Mouse (Mus musculus): ENCODE results near the gene Pygm.
A peak's percentile ranks its signal among the peaks of the same experiment; 100 is the strongest.

The Pygm gene

DNA sequence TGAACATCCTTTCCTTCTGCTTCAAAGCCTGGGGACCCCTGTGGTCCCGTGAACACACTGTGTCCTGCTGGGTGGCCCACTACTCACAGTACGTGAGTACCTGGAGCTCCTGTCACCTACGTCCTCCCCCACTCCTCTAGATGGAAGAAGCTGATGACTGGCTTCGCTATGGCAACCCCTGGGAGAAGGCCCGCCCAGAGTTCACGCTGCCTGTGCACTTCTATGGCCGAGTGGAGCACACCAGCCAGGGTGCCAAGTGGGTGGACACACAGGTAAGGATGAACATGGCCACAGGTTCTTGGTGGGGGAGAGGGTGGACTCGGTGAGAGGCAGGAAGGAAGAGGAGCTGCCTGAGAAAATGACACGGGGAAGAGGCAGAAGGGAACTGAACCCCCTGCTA lies 2.0 kb downstream of the Pygm start:
- peak in 1 of 2 experiments; percentile 9 for DNase-seq

DNA sequence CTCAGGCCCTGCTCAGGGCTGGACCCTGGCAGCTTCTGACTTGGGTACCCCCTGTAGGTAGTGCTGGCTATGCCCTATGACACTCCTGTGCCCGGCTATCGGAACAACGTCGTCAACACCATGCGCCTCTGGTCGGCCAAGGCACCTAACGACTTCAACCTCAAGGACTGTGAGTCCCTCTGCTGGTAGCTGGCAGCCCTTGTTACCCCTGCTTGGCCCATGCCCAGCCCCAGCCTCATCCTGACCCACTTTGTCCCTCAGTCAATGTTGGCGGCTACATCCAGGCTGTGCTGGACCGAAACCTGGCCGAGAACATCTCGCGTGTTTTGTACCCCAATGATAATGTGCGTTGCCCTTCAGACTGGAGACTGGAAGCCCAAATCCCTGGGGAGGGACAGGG lies 3.8 kb downstream of the Pygm start:
- peak; percentile 62 to 71 for DNase-seq

DNA sequence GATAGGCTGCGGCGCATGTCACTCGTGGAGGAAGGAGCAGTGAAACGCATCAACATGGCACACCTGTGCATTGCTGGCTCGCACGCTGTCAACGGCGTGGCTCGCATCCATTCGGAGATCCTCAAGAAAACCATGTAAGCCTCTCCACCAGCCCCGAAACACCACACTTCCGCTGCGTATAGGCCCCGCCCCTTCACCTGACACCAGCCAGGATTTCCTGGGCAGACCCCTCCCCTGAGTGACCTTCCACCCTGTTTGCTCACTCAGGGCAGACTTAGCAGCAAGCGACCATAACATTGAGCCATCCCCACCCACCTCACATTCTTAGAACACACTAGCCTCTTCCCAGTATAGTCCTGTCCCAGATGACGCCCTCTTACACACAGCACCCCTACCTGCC lies 5.6 kb downstream of the Pygm start:
- DNase-seq, result peak in 1 of 2 experiments; percentile 12

DNA sequence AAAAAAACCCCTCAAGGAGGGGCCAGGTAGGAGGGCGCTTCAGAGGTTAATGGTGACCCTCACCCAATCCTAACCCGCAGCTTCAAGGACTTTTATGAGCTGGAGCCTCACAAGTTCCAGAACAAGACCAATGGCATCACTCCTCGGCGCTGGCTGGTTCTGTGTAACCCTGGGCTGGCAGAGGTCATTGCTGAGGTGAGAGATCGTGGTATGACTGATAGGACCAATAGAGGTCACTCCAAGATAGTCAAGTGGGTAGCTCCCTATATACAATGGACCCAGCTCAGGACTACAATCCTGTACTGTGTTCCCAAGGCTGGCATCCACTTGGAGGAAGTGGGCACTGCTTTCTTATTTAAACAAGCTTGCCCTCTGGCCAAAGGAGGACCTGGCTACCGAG lies 6.1 kb downstream of the Pygm start:
- DNase-seq, result no peak

DNA sequence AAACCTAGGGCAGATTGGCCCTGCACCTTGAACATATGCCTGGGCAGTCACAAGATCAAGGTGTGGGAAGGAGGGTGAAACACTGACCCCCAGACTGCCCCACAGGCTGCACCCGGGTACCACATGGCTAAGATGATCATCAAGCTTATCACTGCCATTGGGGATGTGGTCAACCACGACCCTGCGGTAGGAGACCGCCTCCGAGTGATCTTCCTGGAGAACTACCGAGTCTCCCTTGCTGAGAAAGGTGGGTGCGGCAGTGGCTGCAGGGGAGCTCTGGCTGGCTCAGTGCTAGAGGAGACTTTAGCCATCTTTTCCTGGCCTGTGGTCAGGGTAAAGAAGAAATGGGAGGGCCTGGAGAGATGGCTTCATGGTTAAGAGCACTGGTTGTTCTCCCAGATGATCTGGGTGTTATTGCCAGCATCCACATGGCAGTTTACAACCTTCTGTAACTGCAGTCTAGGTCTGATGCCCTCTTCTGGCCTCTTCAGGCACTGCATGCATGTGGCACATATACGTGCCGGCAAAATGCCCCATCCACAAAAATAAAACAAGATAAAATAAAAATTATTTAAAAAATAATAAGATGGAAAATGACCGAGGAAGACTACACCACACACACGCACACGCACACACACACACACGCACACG lies 8.7 kb downstream of the Pygm start:
- DNase-seq, result peak in 1 of 2 experiments; percentile 10

DNA sequence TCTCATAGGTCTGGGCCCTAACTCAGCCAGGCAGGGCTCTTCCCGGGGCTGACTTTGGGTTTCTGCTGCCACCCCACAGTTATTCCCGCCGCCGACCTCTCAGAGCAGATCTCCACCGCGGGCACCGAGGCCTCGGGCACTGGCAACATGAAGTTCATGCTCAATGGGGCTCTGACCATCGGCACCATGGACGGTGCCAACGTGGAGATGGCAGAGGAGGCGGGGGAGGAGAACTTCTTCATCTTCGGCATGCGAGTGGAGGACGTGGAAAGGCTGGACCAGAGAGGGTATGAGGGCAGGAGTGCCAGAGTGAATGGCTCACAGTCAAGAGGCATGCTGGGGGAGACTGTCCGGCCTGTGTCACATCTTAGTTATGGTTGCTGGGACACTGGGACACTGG lies 9.4 kb downstream of the Pygm start:
- DNase-seq, result peak in 1 of 2 experiments; percentile 4

DNA sequence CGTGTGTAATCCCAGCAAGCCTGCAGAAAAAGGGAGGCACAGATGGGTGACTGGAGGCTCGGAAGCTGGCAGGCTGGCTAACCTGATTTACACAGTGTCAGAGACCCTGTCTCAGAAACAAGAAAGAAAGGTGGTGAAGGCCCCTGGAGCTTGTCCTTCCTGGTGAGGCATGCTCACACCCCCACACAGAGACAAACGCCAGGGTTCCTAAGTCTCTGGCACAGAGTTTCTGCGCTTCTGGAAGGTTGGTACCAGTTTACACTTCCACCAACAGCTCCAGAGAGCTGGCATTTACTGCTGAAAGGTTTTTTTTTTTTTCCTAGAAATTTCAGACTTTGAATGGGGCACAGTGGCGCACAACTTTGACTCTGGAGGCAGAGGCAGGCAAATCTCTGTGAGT lies 12.0 kb downstream of the Pygm start:
- DNase-seq, result peak in 1 of 2 experiments; percentile 5

DNA sequence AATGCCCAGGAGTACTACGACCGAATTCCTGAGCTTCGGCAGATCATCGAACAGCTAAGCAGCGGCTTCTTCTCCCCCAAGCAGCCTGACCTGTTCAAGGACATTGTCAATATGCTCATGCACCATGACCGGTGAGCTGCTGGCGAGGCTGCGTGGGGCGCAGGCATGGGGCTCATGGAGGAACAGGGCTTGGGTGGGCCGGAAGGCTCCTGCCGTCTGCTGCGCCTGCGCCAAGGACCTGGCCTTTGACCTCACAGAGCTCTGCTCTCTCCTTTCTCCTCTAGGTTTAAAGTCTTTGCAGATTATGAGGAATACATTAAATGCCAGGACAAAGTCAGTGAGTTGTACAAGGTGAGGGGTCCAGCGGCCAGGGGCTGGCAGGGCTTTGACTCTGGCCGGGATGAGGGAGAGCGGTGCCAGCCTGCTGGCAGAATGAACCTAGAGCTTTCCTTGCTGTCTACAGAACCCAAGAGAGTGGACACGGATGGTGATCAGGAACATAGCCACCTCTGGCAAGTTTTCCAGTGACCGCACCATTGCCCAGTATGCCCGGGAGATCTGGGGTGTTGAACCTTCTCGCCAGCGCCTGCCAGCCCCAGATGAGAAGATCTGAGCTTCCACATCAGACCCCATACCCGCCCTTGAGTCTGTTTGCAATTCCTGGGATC lies 13.5 kb downstream of the Pygm start:
- DNase-seq, result no peak

DNA sequence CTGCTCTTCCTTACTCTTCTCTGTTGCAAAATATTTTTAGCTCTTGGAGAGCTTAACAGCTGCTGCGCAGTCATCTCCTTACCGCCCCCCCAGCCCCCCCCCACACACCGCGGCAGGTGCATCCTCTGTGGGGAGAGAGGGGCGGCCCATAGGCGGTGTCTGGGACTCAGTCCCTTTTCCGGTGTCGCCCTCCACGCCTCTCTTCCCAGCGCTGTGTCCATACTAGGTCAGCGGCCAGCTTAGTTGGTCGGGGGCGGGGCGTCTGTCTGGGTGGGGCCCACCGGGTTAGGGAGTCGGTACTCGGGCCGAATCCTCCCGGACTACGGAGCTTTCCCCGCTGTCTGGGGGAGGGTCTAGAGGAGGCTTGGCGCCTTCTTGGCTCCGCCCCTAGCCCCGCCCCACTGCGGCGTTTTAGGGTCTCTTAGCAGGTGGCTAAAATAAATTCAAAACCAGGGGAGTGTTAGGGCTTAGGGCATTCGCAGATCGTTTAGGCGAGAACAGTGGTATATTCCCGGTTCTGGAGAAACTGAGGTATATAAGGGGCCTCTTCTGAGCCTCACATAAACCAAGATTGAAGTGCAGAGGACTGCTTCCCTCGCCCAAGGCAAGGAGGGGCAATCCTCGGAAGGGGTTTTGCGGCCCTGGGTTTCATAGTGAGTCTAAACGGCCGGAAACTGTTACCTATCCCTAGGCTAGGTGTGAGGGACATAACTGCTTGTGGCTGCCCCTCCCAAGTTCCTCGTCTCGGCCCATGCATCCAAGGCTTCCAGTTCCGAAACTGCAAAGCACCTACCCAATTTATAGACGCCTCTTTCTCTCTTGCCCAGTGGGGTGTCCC lies 14.5 kb downstream of the Pygm start:
- DNase-seq, result peak in 1 of 2 experiments; percentile 67

DNA sequence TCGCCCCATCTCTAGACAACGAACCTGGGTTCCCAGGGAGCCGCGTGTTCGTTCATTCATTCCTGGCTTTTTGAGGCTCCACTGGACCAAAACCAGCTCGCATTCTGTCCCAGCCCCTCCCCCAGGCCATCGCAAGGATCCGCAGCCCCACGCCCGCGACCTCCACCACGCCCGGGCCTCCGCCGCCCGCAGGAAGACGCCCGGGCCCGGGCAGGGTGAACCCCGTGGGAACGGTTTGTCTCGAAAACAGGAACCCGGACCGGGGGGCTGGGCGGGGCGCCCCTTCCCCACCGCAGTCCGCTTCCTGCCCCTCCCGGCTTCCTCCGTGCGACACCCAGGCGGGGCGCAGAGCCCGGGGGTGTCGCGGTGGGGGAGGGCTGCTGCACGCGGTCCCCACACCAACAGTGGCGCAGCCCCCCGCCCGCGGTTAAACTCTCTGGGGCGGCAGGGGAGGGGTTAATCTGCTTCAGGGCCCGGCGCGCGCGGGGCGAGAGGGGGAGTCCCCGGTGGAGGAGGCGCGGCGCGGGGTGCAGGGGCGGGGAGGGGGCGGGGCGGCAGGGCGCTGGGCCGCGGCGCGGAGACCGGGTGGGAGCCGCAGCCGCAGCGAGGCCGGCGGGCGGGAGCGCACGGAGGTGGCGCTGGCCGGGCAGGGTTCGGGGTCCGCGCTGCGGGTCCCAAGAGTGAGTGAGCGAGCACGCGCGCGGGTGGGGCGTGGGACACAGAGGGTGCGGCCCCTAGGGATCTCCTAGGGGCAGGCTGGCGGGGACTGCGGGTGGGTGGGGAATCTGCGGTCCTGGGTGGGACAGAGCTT lies 15.3 kb downstream of the Pygm start, which contains the start of gene Rasgrp2:
Gene Rasgrp2, plus strand, starts transcription at position 56 of the 811 bp plus-strand sequence.
- no peak for DNase-seq

DNA sequence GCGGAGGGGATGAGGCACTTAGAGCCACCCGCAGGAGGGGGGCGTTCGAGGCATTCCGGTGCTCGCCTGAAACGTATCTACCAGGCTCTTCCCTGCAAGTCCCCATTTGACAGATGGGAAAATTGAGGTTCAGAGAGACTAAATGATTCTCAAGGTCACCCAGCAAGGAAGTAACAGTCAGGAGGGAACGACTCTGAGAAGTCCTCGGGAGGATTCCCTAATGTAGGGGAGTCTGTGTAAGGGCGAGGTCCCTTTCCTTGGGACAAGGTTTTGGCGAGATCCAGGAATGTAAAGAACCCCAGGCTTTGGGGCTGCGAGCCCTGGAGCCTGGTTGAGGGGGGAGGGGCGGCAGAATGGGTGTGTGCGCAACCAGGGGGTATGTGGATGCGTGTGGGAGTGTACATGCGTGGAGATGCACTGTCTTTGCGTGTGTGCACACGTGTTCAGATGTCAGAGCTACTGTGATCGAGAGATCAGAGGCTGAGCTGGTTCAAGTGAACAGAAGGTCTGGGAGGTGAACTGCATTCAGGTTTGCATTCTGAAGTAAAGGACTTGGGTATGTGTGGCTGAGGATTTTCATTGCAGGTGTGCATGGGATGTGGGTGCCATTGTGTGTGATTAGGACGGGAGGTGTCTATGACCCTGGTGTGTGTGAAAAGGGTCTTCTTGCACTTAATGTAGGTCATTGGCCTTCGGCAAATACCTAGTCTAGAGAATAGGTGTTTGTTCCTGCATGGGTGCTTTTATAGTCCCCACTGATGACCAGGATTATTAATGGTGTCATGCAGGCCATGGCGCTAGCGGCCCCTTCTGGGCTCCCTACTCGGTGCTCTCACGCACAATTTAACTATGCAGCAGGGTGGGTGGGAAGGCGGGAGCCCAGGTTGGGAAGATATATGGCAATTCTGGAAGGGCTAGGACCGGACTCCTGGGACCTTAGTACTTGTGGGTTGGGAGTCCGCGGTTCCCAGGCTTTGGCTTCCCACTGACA lies 16.2 kb downstream of the Pygm start:
- no peak for DNase-seq

DNA sequence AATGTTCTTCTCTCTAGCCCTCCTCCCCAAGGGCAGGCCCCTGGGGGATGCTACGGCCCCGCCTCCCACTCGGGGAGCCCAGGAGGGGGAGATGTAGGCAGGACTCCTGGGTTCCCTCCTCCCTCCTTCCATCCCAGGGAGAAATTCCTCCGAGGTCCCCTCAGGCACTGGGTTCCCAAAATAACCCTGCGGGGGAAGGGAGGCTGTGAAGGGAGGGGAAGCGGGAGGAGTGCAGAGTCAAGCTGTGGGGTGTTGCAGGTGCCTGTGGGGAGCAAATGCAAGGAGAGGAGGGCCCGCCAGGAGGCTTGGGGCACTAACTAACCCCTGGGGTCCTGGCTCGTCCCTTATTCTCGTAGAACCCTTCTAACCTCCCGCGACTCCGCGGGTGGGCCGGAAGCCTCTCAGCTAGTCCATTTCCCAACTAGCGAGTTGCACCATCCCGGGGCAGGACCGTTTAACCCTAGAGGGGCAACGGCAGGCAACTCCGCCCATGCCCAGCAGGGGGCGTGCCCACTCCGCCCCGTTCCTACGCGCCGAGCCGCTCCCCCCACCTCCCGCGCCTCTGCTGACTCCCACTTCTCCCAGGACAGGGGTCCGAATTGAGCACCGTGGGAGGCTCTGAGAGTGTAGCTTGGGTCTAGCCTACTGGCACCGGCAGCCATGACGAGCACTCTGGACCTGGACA lies 17.1 kb downstream of the Pygm start:
- peak; percentile 67 to 71 for DNase-seq

DNA sequence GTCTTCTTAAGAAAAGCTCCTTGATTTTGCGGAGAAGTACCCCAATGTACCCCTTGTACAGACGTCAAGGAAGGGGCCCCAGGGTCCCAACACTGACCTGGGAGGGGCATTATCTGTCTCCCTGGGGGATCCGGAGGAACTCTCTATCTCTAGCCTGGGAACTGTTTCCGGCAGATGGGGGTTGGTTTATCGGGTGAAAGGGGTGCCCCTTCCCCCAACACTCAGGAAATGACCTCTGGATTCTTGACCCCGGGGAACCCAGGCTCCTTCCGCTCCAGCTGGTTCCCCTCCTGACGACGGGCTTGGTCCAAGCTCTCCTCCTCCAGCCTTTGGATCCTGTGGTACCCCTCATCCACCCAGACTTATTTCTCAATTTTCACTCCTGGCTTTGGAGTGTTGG lies 17.8 kb downstream of the Pygm start:
- no peak for DNase-seq

DNA sequence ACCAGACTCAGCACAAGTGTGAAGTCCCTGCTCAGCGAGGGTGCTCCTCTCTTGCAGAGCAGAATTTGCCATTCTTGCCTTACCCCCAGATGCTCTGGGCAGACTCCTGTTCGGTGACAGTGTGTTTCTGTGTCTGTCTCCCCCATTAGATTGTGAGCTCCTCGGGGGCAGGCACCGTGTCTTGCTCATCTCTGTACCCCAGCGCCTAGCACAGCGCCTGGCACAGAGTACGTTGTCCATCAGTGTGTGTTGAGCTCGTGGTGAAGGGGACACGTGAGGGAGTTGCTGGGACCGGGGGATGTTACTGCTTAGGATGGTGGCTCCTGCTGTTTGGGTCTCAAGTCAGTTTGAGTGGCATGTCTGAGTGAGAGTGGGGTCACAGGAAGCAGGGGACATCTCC lies 19.7 kb downstream of the Pygm start:
- no peak for DNase-seq

DNA sequence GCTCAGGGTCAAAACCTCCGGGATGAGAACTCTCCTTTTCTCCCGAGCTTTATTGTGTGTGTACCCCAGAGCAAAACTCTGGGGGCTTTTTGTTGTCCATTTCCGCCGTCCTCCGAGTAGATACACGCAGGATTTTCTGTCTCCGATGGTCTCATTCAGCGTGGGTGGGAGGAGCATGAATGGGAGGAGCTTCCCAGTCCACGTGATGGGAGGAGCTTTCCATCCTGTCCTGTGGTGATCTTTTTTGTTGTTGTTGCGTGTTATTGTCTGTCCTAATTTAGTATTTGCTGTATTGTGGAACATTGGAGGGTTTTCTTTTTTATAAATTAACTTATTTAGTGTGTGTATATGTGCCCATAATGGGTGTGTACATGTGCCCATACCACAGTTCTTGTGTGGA lies 21.2 kb downstream of the Pygm start:
- no peak for DNase-seq

DNA sequence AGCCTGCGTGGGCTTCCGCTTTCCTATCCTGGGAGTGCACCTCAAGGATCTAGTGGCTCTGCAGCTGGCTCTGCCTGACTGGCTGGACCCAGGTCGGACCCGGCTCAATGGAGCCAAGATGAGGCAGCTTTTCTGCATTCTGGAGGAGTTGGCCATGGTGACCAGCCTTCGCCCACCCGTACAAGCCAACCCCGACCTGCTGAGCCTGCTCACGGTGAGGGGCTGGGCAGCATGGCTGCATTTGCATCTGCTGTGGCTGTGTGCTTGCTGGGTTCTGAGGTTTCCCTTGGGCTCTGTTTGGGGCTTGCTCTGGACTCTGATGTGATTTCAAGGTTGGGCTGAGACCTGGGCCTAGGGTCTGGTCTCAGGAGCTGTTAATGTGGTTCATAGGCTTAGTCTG lies 22.9 kb downstream of the Pygm start:
- no peak for DNase-seq

DNA sequence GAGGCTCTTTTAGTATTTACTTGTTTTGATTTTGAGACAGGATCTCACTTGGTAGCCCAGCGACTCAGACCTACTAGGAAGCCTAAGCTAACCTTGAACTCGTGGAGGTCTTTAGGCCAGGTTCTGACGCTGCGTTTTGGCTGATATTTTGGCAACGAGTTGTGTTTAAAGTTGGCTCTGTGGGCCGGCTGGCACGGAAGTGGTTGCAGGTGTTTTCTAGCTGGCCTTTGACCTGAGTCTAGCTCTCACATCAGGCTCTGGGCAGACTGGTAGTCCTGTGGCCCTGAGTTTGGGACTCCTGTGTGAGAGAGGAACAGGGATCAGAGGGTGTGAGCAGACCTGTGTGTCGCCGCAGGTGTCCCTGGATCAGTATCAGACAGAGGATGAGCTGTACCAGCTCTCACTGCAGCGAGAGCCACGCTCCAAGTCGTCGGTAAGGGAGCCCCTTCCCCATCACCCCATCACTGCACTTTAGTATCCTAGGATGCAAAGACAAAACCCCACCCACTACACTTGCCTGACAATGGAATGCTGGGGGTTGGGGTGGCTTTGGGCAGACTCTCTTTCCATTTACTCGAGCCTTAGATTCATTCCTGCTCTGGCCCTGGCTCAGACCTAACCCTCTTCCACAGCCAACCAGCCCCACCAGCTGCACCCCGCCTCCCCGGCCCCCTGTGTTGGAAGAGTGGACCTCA lies 23.8 kb downstream of the Pygm start:
- DNase-seq, result no peak

DNA sequence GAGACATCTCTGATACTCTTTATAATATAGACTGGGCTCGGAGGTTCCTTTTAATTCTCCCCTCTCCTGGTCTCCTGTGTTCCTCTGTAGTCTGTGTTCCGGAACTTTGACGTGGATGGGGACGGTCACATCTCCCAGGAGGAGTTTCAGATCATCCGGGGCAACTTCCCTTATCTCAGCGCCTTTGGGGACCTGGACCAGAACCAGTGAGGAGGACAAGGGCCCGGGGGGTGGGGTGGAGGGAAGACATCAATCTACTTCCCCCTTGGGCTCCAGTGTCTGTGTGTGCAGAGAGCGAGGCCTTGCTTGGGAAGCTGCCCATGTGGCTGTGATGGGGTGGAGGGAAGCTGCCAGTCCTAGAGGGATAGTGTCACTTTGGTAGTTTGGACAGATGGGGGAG lies 24.6 kb downstream of the Pygm start:
- no peak for DNase-seq

DNA sequence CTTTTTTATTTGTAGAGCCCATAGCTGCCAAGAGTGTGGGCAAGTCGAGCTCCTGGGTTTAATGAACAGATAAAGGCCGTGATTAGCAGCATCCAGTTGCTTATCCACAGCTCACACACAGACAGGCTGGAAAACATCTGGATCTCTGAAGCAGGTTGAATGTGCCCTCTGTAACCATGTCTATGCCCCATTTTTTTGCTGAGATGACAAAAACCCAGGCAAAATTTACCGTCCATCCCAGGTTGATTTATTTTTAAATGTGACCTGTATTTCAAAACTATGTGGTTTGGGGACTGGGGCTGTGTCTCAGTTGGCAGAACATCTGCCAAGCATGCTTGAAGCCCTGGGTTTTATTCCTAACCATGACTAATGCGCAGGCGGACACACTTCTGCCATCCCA lies 25.0 kb downstream of the Pygm start:
- no peak for DNase-seq

DNA sequence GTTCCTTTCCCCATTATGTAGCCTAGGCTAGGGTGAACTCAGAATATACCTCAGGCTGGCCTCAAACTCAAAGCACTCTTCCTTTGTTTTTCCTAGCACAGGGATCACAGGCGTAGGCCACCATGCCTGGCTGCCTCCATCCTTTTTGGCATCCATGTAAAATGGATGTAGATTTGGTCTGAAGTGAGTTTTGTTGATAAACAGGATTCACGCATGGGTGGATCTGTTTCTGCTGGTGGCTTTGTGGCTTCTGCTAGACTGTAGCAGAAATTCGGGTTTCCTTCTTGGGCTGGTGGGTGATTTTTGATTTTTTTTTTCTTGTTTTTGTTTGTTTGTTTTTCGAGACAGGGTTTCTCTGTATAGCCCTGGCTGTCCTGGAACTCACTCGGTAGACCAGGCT lies 25.7 kb downstream of the Pygm start:
- DNase-seq, result no peak
